Mouse (Mus musculus) layer of hippocampus, postnatal 25 days (tissue): ENCODE data around the gene Zfp740. TPM values are rescaled to one million over a fixed set of nuclear protein-coding genes. Genes with fewer than 3 reads are reported as not detected.

Experiments
- total RNA-seq, 2 experiments: library from RNA; stranded (reverse); gene quantifications; 2 replicates each; pipeline ENCODE4 v1.2.3; 2021

The Zfp740 gene
- total RNA-seq, 2 experiments from 2014 or later = 66.6 to 70.2 TPM

Other genes with a start within 250 kb of the Zfp740 start
- not detected for gene Krt78, start 249.0 kb upstream of the Zfp740 start, total RNA-seq
- gene Krt8, start 198.8 kb upstream of the Zfp740 start, total RNA-seq = under 1 TPM in 1 of 2 experiments, not detected in 1; 0.19 TPM
- gene Krt18, start 175.1 kb upstream of the Zfp740 start, total RNA-seq = under 1 TPM; 0.17 to 0.26 TPM
- 100 to 1,000 TPM; 182 to 188 TPM for gene Eif4b, start 129.5 kb upstream of the Zfp740 start, total RNA-seq
- gene Tns2, start 102.8 kb upstream of the Zfp740 start, total RNA-seq = 10 to 100 TPM; 13.3 to 15.0 TPM
- 100 to 1,000 TPM; 149 to 154 TPM for gene Spryd3, start 67.0 kb upstream of the Zfp740 start, total RNA-seq
- 10 to 100 TPM in 1 of 2 experiments, 1 to 10 TPM in 1; 8.0 to 11.1 TPM for gene Igfbp6, start 58.9 kb upstream of the Zfp740 start, total RNA-seq
- not detected for gene Soat2, start 52.7 kb upstream of the Zfp740 start, total RNA-seq
- gene Csad, start 1.5 kb downstream of the Zfp740 start, total RNA-seq = 10 to 100 TPM; 32.5 to 38.4 TPM
- gene Itgb7, start 28.7 kb downstream of the Zfp740 start, total RNA-seq = 1 to 10 TPM; 2.0 to 2.3 TPM
- 10 to 100 TPM; 13.1 to 13.6 TPM for gene Rarg, start 54.3 kb downstream of the Zfp740 start, total RNA-seq
- gene Gm9918, start 67.3 kb downstream of the Zfp740 start, total RNA-seq = not detected
- gene Mfsd5, start 76.2 kb downstream of the Zfp740 start, total RNA-seq = 10 to 100 TPM; 39.0 to 39.6 TPM
- gene Espl1, start 93.0 kb downstream of the Zfp740 start, total RNA-seq = 1 to 10 TPM; 2.9 to 3.5 TPM
- 100 to 1,000 TPM; 386 to 396 TPM for gene Pfdn5, start 122.9 kb downstream of the Zfp740 start, total RNA-seq
- gene Myg1, start 128.5 kb downstream of the Zfp740 start, total RNA-seq = 10 to 100 TPM; 63.0 to 66.1 TPM
- gene Aaas, start 147.5 kb downstream of the Zfp740 start, total RNA-seq = 10 to 100 TPM; 19.6 to 23.1 TPM
- under 1 TPM; 0.86 to 0.99 TPM for gene Sp7, start 163.9 kb downstream of the Zfp740 start, total RNA-seq
- 10 to 100 TPM; 22.5 to 24.2 TPM for gene Sp1, start 202.9 kb downstream of the Zfp740 start, total RNA-seq
- gene Amhr2, start 242.1 kb downstream of the Zfp740 start, total RNA-seq = under 1 TPM; 0.80 to 0.91 TPM